ENCODE assay signal across 8 mouse cellular contexts in the genomic region with DNA sequence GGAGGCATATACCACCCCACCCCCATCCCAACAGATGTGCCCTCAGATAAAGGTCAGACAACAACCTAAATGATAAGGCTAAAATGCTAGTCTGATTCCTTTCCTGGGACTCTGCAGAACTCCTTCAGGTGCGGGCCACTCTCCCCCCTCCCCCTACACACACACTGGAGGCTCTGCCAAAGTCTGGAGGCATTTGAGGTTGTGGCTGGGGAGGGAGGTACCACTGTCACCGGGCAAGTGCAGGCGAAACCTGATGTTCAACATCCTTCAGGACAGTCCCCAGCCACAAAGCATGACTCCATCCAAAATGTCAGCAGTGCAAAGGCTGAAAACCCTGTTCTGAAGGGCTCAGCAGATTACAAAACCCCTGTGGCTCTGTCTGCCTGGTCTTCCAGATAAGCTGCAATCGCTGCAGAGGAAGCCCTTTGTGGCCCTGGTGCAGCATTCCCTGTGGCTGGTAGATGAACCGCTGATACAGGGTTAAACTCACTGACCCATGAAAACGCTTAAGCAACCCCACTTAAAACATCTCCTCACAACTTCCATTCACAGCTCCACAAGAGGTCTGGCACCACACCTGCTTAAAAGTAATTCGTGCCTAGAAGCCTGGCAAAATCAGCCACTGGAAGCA.
A peak's percentile ranks its signal among the peaks of the same experiment; 100 is the strongest.
DNase-seq lines count a peak whose midpoint lies in the region; ATAC-seq lines count a peak whose summit lies in the region.

No protein-coding gene starts in this region.

- ATAC-seq in granulocyte monocyte progenitor cell, adult 5-6 weeks (replicated peaks; ENCODE audit: poor library complexity, severe bottlenecking) = peak; percentile 65
- peak; percentile 64 for ATAC-seq in megakaryocyte-erythroid progenitor cell, adult 5-6 weeks (replicated peaks; ENCODE audit: low FRiP score, low TSS enrichment, poor library complexity, severe bottlenecking)

- DNase-seq in A20 (ENCODE audit: low read depth, low spot score) = peak; percentile 59
- DNase-seq in MN1 (ENCODE audit: low spot score) = peak; percentile 42
- DNase-seq in kidney, postnatal 14 days = peak; percentile 64
- peak; percentile 59 for DNase-seq in thymus, postnatal 4 days
- DNase-seq in frontal cortex, postnatal 14 days (ENCODE audit: low spot score in 2 of 2) = no peak
- DNase-seq in spleen, postnatal 14 days (ENCODE audit: low spot score in 2 of 2) = no peak

Comparison
In these comparisons a context has a peak if more than half of its experiments do, and no peak if none do; other contexts are left out.
1. DNase-seq: peak in A20 (single experiment), MN1 (single experiment), kidney, postnatal 14 days (single experiment) and thymus, postnatal 4 days (single experiment); none in frontal cortex, postnatal 14 days (0 of 2) and spleen, postnatal 14 days (0 of 2).